Mouse (Mus musculus): ENCODE data around the gene Gnpat. TPM values are rescaled to one million over a fixed set of nuclear protein-coding genes. Genes with fewer than 3 reads are reported as not detected.

The Gnpat gene
- total and polyA plus RNA-seq, 3 experiments: 74.3 to 637 (median 117) TPM

- H3K4me1 ChIP-seq (ENCODE audit: control insufficient read depth in 1 of 2, insufficient read depth in 2 of 2, low read length in 2 of 2): peaks cover 0 to 3% of the 10 kb centered on the region in 2 experiments; a peak in 1 of 4 replicates
- H3K9me3 ChIP-seq (replicated peaks; ENCODE audit: insufficient read depth, low read length): no peaks in the 10 kb centered on the region
- no peak overlapping the region for H3K27ac ChIP-seq (ENCODE audit: control insufficient read depth, low read depth, low read length)
- H3K36me3 ChIP-seq (ENCODE audit: control insufficient read depth in 1 of 2, insufficient read depth in 2 of 2, low read length in 2 of 2): no peaks in the 10 kb centered on the region
- no peaks in the 10 kb centered on the region for H3K27me3 ChIP-seq (ENCODE audit: control insufficient read depth in 1 of 2, insufficient read depth in 2 of 2, low read length in 2 of 2)
- H3K4me3 ChIP-seq (ENCODE audit: control insufficient read depth in 1 of 2, insufficient read depth in 1 of 2, low read depth in 2 of 2, low read length in 2 of 2): no peak overlapping the region
- no peaks in the 10 kb centered on the region for H3K79me2 ChIP-seq (ENCODE audit: control insufficient read depth, insufficient read depth, low read length, poor library complexity)
- peak; percentile 16 for DNase-seq (ENCODE audit: low read depth, low spot score)
- TF ChIP-seq MAZ (IDR thresholded peaks at IDR 0.05; ENCODE audit: low read depth, low read length): no peak
- TF ChIP-seq ZC3H11A (IDR thresholded peaks at IDR 0.05; ENCODE audit: low read depth, low read length): no peak
- TF ChIP-seq RCOR1 (IDR thresholded peaks at IDR 0.05; ENCODE audit: low read depth, low read length): no peak
- no peak for TF ChIP-seq CTCF (IDR thresholded peaks at IDR 0.05 in 2 of 3, conservative IDR thresholded peaks at IDR 0.05 in 1 of 3; ENCODE audit: control insufficient read depth in 1 of 3, insufficient read depth in 1 of 3, low read depth in 2 of 3, low read length in 3 of 3, poor library complexity in 1 of 3, severe bottlenecking in 1 of 3)
- no peak for TF ChIP-seq USF1 (IDR thresholded peaks at IDR 0.05; ENCODE audit: low read depth, low read length)
- TF ChIP-seq SIN3A (IDR thresholded peaks at IDR 0.05; ENCODE audit: low read length): no peak
- no peak for TF ChIP-seq GABPA (IDR thresholded peaks at IDR 0.05; ENCODE audit: low read depth, low read length)
- no peak for TF ChIP-seq NRF1 (IDR thresholded peaks at IDR 0.05; ENCODE audit: insufficient read depth, low read depth, low read length, poor library complexity, severe bottlenecking)
- no peak for TF ChIP-seq ZNF384 (IDR thresholded peaks at IDR 0.05; ENCODE audit: low read depth, low read length)
- no peak for TF ChIP-seq CHD2 (IDR thresholded peaks at IDR 0.05; ENCODE audit: low read length)
- no peak for TF ChIP-seq TCF12 (IDR thresholded peaks at IDR 0.05; ENCODE audit: low read depth, low read length)
- TF ChIP-seq E2F4 (IDR thresholded peaks at IDR 0.05; ENCODE audit: borderline replicate concordance, low read depth, low read length): no peak
- TF ChIP-seq HCFC1 (IDR thresholded peaks at IDR 0.05; ENCODE audit: low read depth, low read length): no peak
- no peak for TF ChIP-seq MAX (IDR thresholded peaks at IDR 0.05; ENCODE audit: low read length)
- TF ChIP-seq MEF2A (IDR thresholded peaks at IDR 0.05; ENCODE audit: extremely low read depth, insufficient replicate concordance, low read depth, low read length, poor library complexity, severe bottlenecking): no peak
- no peak for TF ChIP-seq MYC (IDR thresholded peaks at IDR 0.05; ENCODE audit: low read depth, low read length)
- no peak for TF ChIP-seq SMC3 (IDR thresholded peaks at IDR 0.05; ENCODE audit: low read depth, low read length)
- TF ChIP-seq ETS1 (IDR thresholded peaks at IDR 0.05; ENCODE audit: low read depth, low read length): no peak
- TF ChIP-seq TAL1 (IDR thresholded peaks at IDR 0.05; ENCODE audit: low read length): no peak
- H3K9ac ChIP-seq (ENCODE audit: control insufficient read depth, low read depth, low read length, poor library complexity, severe bottlenecking): no peak overlapping the region
These were observed 31.3 kb upstream of the Gnpat start for GRCm38 (mm10) chr8:124831531-124831930.

GRCm38 (mm10) chr8:124831941-124832340, 30.9 kb upstream of the Gnpat start:
- Histone ChIP-seq H3K27ac (ENCODE audit: control insufficient read depth, low read depth, low read length) (no peak overlapping the region), H3K36me3 (ENCODE audit: control insufficient read depth in 1 of 2, insufficient read depth in 2 of 2, low read length in 2 of 2) (no peaks in the 10 kb centered on the region), H3K27me3 (ENCODE audit: control insufficient read depth in 1 of 2, insufficient read depth in 2 of 2, low read length in 2 of 2) (no peaks in the 10 kb centered on the region), H3K4me1 (ENCODE audit: control insufficient read depth in 1 of 2, insufficient read depth in 2 of 2, low read length in 2 of 2) (peaks cover 0 to 3% of the 10 kb centered on the region in 2 experiments; a peak in 1 of 4 replicates), H3K79me2 (ENCODE audit: control insufficient read depth, insufficient read depth, low read length, poor library complexity) (no peaks in the 10 kb centered on the region), H3K4me3 (ENCODE audit: control insufficient read depth in 1 of 2, insufficient read depth in 1 of 2, low read depth in 2 of 2, low read length in 2 of 2) (no peak overlapping the region), H3K9me3 (replicated peaks; ENCODE audit: insufficient read depth, low read length) (no peaks in the 10 kb centered on the region), H3K9ac (ENCODE audit: control insufficient read depth, low read depth, low read length, poor library complexity, severe bottlenecking) (no peak overlapping the region)
- no peak for TF ChIP-seq ELF1 (IDR thresholded peaks at IDR 0.05; ENCODE audit: low read depth, low read length)
- TF ChIP-seq EP300 (IDR thresholded peaks at IDR 0.05; ENCODE audit: low read depth in 1 of 2, low read length in 2 of 2): no peak
- TF ChIP-seq POLR2A (IDR thresholded peaks at IDR 0.05; ENCODE audit: control insufficient read depth in 1 of 2, insufficient read depth in 1 of 2, low read depth in 1 of 2, low read length in 2 of 2, poor library complexity in 1 of 2): no peak
- no peak for TF ChIP-seq CHD2 (IDR thresholded peaks at IDR 0.05; ENCODE audit: low read length)
- no peak for TF ChIP-seq TAL1 (IDR thresholded peaks at IDR 0.05; ENCODE audit: low read length)
- no peak for TF ChIP-seq MYC (IDR thresholded peaks at IDR 0.05; ENCODE audit: low read depth, low read length)
- no peak for TF ChIP-seq GABPA (IDR thresholded peaks at IDR 0.05; ENCODE audit: low read depth, low read length)
- TF ChIP-seq POLR2AphosphoS2 (IDR thresholded peaks at IDR 0.05; ENCODE audit: low read length): no peak
- no peak for TF ChIP-seq JUND (IDR thresholded peaks at IDR 0.05; ENCODE audit: low read depth, low read length)
- TF ChIP-seq RCOR1 (IDR thresholded peaks at IDR 0.05; ENCODE audit: low read depth, low read length): no peak
- no peak for TF ChIP-seq POLR2AphosphoS5 (IDR thresholded peaks at IDR 0.05; ENCODE audit: borderline replicate concordance, low read depth, low read length)
- no peak for TF ChIP-seq SIN3A (IDR thresholded peaks at IDR 0.05; ENCODE audit: low read length)
- TF ChIP-seq ZMIZ1 (IDR thresholded peaks at IDR 0.05; ENCODE audit: low read depth, low read length): no peak
- no peak for TF ChIP-seq MXI1 (IDR thresholded peaks at IDR 0.05; ENCODE audit: low read depth, low read length)
- TF ChIP-seq UBTF (IDR thresholded peaks at IDR 0.05; ENCODE audit: borderline replicate concordance, insufficient read depth, low read depth, low read length): no peak
- TF ChIP-seq ZC3H11A (IDR thresholded peaks at IDR 0.05; ENCODE audit: low read depth, low read length): no peak
- DNase-seq (ENCODE audit: low read depth, low spot score): no peak

Data from MEL (cell line).